Mouse (Mus musculus): ENCODE data around the gene Igfbp4.

- TF ChIP-seq CTCF (IDR thresholded peaks at IDR 0.05; ENCODE audit: borderline replicate concordance, extremely low read depth, insufficient read depth, insufficient read length), result no peak
- no peak for TF ChIP-seq POLR2A (IDR thresholded peaks at IDR 0.05; ENCODE audit: borderline replicate concordance, extremely low read depth, insufficient read depth, insufficient read length, poor library complexity, severe bottlenecking)
These were observed 40.0 kb downstream of the Igfbp4 start for GRCm38 (mm10) chr11:99080902-99081543.
